Mouse (Mus musculus): Measurements from ENCODE around the gene Prkcq.

The Prkcq gene

GRCm38 (mm10) chr2:11187166-11187565 lies 15.3 kb downstream of the Prkcq start:
- no peak for DNase-seq

DNA sequence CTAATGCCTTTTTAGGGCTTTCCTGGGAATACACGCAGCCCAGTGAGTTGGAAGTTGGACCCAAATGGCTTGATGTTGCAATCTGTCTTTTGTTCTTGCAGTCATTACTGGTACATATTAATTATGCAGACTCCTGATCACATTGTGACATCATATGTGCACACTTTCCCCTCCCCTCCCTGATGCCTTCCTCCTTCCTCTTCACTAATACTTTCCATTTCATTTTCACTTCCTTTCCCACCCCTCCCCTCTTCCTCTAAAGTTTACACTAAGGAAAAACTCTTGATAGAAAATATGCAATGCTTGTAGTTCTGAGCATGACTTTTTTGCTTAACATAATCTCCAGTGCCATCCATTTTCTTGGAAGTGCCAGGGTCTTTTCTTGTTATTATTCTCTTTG lies 16.4 kb downstream of the Prkcq start:
- no peak for DNase-seq

- DNase-seq, result no peak
Measured at GRCm38 (mm10) chr2:11189150-11189767, 17.4 kb downstream of the Prkcq start.

DNA sequence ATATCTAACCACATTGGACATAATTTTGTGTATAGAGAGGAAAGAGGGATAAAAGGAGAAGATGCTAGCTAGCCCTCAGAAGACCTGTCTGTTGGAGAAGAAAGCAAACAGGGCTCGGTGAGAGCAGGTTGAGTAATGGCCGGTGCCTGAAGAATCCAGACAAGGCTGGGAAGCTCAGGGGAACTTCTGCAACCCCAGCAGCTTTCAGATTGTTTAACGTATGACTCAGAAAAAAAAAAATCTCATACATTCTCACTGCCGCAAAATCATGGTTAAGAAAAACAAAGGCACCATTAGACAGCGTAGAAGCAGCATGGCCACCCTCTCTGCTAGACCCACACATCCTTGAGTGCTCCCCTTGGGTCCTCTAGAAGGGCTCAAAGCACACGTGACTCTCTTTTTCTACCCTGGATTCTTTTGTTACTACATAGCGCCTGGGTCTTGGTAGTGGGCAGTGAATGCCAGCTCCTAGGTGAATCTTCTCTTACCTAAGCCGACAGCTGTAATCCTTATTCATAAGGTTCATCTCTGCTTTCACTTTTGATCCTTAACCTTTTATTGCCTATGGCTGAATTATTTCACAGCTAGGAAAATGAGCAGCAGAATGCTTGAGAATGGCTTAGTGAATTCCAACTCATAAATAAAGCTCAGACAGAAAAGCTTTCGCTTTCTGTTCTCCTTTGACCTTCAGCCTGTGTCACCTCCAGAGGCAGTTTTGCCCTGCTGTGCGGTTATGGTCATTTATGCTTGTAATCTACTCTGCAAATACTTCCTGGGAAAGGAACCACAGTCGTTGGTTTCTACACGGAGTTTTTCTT lies 20.6 kb downstream of the Prkcq start:
- no peak for DNase-seq

- DNase-seq, result no peak
Measured at GRCm38 (mm10) chr2:11193099-11193618, 21.3 kb downstream of the Prkcq start.

GRCm38 (mm10) chr2:11194732-11195340 lies 22.9 kb downstream of the Prkcq start:
- DNase-seq, result no peak

GRCm38 (mm10) chr2:11196071-11196470 lies 24.2 kb downstream of the Prkcq start:
- no peak for DNase-seq

GRCm38 (mm10) chr2:11196952-11197559 lies 25.1 kb downstream of the Prkcq start:
- no peak for DNase-seq

DNA sequence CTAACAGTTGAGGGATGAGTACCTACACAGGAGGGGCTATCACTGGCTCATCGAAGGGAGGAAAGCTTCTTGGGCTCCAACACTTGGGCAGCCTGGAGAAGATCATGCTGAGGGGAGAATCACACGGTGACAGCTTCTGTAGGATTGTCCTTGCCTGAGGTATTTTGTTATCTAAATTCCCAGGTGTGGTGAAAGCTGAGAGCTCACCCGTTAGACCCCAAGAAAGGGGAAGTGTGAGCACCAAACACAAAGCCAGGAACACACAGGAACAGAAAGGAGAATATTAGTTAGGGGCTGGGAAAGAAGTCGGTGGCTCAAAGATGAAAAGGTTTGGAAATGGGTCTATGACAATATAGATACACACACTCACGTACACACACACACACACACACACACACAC lies 27.7 kb downstream of the Prkcq start:
- DNase-seq, result no peak

DNA sequence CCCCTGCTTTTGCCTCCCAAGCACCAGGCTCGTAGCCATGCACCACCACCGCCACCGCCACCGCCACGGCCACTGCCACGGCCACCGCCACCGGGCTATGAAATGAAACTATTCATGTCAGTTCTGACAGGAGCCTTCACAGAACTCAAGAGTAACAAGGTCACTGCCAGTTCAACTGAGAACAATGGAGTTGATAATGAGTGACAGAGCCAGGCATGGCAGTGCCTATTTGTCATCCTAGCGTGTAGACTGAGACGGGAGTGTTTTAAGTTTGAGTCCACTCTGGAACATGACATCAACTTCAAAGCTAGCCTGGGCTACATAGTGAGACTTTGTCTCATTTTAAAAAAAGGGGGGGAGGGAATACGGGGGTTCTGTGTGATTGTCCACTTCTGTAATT lies 30.9 kb downstream of the Prkcq start:
- DNase-seq, result no peak

- DNase-seq, result no peak
Measured at GRCm38 (mm10) chr2:11203261-11203660, 31.4 kb downstream of the Prkcq start.

DNA sequence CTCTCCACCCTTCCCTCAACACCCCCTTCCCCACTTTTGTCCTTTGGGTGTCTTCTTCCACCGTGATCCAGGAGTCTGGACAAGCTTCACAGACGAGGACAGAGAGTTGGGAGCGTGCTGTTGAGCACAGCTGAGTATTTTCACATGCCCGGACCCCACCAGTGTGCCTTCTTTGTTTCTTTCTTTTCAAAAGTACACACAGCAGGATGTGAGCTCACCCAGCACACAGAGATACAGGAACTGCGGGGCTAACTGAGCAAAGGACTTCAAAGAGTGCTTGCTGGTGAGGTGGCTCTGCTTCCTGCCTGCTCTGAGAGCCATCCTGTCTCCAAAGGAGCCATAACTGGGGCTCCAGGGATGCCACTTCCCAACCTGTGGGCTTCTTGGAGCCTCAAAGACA lies 32.3 kb downstream of the Prkcq start:
- DNase-seq, result no peak

DNA sequence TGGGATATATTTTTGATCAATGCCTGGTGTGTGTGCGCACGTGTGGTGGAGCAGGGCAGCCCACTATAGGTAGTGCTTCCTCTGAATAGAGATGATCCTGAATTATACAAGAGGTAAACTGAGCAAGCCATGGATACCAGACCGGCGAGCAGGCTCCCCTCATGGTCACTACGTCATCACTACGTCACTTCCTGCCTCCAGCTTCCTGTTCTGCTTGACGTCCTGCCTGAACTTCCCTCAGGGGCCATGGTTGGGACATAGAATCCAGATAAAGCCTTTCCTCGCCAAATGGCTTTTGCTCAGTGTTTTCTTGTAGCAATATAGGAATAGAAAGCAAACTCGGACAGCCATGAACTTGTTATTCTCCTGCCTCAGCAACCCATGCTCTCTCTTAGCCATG lies 33.1 kb downstream of the Prkcq start:
- DNase-seq, result no peak

GRCm38 (mm10) chr2:11205720-11206119 lies 33.8 kb downstream of the Prkcq start:
- no peak for DNase-seq

DNA sequence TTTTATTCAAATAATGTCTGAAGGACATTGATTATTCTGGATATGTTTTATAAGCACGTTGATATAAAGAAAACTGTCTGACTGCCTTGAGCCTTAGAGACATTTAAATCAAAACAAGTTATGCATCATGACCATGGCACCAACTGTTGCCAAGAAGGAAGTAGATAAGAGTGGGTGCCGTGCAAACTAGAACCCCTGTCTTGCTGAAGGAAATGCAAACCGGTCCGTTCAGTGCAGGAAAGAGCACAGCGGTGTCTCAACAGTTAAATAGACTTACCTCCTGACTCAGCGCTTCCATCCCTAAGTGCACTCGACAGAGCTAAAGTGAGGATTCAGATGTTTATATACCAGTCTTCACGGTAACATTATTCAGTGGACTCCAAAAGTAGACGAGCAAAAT lies 36.4 kb downstream of the Prkcq start:
- no peak for DNase-seq

DNA sequence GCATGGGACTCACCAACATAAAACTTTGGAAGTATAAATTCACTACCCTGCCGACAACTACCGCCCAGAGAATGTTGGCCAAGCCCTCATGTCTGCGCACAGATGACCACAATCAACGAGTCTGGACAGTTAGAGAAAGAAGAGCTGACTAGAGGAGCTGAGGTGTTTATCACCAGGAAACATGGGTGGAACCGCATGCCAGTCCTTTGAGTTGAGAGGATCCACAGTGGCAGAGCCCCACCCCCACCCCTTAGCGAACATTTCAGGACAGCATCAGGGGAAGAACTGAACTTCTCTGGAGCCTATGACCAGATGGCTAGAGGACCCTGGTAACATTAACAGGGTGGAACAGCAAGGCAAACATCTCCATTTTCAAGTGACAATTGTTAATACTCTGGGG lies 37.4 kb downstream of the Prkcq start:
- no peak for DNase-seq

DNA sequence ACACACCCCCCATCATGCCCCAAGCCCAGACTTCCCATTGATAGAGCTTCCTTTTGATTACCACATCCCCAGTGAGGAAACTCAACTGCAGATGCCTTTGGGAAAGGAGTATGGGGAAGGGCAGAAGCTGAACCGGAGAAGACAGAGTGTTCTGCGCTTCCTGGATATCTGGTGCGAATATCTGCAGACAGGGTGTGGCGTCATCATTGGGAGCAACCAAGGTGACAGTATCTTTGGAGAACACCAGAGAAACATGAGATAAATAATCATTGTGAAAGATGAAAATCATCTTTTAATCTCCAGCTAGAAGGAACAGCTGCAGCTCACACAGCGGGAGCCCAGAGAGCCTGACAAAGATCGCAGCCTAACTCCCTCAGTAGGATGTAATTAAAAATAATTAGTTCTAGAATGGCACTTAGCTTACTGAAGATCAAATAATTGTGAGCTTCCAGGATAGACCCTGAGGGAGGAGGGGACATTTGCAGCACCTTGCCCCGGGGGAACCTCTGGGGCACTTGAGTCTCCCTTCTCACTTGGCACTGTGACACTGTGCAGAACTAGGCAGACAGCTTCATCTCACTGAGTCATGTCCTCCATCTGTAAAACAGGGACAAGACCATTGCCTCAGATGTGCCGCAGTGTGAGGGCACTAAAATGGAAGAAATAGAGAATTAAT lies 38.5 kb downstream of the Prkcq start:
- DNase-seq, result no peak

DNA sequence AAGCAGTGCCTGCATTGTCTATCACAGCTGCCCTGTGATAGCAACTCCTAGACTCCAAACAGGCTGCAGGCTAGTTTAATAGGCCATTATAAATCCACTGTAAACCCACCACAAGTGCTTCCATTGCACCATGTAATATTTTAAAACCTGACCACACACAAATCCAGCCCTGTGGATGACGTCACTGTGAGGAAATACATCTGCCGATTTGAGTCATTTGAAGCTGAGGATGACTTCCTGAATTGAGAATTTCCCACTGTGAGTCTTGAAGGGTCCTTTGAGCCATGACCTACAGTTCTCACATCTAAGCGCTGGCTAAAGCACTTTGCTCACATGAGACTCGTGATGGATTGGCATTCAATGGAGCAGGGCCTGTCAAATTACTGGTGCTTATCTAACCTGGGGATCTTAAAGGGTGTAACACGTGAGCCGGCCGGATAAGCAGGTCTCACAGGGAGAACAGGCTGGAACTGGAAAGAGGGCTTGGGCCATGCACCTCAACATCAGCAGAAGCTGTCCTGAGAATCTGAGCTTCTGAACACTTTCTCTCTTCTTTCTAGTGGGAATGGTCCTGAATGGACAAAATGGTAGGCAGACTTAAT lies 40.2 kb downstream of the Prkcq start:
- no peak for DNase-seq

DNA sequence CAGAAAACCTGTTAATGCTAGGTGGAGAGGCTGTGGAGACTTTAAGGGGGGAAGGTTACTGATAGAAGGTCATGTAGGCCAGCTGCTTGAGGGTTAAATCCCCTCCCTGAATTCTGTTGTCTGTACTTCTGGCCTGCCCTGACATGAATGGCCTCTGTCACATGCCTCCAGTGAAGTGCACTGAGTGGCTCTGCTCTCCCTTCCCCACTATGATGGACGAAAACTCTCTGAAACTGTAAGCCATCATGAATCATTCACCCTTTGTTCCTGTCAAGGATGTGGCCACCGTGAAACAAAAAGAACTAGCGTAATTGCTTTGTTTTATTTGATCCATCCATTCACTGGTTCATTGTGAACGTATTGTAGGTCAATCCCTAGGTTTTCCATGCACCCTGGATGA lies 44.5 kb downstream of the Prkcq start:
- DNase-seq, result no peak

- DNase-seq, result no peak
Measured at GRCm38 (mm10) chr2:11216847-11217246, 44.9 kb downstream of the Prkcq start.

- DNase-seq, result no peak
Measured at GRCm38 (mm10) chr2:11218122-11218521, 46.2 kb downstream of the Prkcq start.

GRCm38 (mm10) chr2:11219262-11219661 lies 47.4 kb downstream of the Prkcq start:
- no peak for DNase-seq

Measured in cerebellum, postnatal 25 days (tissue).